Comparison of ENCODE assay signal across 7 mouse cellular contexts in the genomic region with DNA sequence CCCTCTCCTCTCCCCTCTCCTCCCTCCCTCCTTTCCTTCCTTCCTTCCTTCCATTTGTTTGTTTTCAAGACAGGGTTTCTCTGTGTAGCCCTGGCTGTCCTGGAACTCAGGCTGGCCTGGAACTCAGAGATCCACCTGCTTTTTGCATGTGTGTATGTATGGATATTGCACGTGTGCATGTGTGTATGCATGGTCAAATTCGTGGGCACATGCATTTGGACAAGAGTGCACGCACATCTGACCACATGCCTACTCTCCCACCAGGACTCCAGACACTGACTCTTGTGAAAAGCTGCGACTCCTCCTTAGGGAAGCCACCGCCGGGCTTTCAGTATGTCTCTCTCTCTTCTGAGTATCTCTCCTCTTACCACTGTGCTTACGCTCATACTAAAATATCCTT. TPM values are rescaled to one million over a fixed set of nuclear protein-coding genes. Genes with fewer than 3 reads are reported as not detected.
A peak's percentile ranks its signal among the peaks of the same experiment; 100 is the strongest.
DNase-seq lines count a peak whose midpoint lies in the region; ATAC-seq and TF ChIP-seq lines count a peak whose summit lies in the region.

No protein-coding gene starts in this region.

- no peak overlapping the region for H3K9ac ChIP-seq in hindbrain, postnatal 0 days (replicated peaks; ENCODE audit: low read length)
- no peak overlapping the region for H3K9ac ChIP-seq in midbrain, embryonic 11.5 days (ENCODE audit: low read length)
- H3K9ac ChIP-seq in midbrain, embryonic 16.5 days (ENCODE audit: low read depth, low read length): no peak overlapping the region

- no peaks in the 10 kb centered on the region for H3K36me3 ChIP-seq in hindbrain, embryonic 10.5 days
- no peaks in the 10 kb centered on the region for H3K36me3 ChIP-seq in hindbrain, postnatal 0 days (ENCODE audit: insufficient read depth, low read length)
- no peaks in the 10 kb centered on the region for H3K36me3 ChIP-seq in midbrain, embryonic 11.5 days (ENCODE audit: control insufficient read depth, insufficient read depth, low read length)
- H3K36me3 ChIP-seq in midbrain, embryonic 16.5 days (ENCODE audit: control insufficient read depth, insufficient read depth, low read length): no peaks in the 10 kb centered on the region
- no peaks in the 10 kb centered on the region for H3K36me3 ChIP-seq in embryonic facial prominence, embryonic 10.5 days (replicated peaks)

- TF ChIP-seq POLR2A in olfactory bulb, adult 2 months (IDR thresholded peaks at IDR 0.05; ENCODE audit: insufficient read depth, low read depth, low read length): no peak

- H3K27me3 ChIP-seq in hindbrain, embryonic 10.5 days (ENCODE audit: insufficient read depth, poor library complexity, severe bottlenecking): peaks cover 12% of the 10 kb centered on the region
- no peaks in the 10 kb centered on the region for H3K27me3 ChIP-seq in hindbrain, postnatal 0 days (ENCODE audit: insufficient read depth, low read length)
- H3K27me3 ChIP-seq in midbrain, embryonic 11.5 days (ENCODE audit: control insufficient read depth, insufficient read depth, low read length): no peaks in the 10 kb centered on the region
- H3K27me3 ChIP-seq in midbrain, embryonic 16.5 days (ENCODE audit: control insufficient read depth, insufficient read depth, low read depth, low read length): no peaks in the 10 kb centered on the region
- H3K27me3 ChIP-seq in embryonic facial prominence, embryonic 10.5 days (replicated peaks; ENCODE audit: low read depth, poor library complexity, severe bottlenecking): no peaks in the 10 kb centered on the region

- peak overlapping the region; percentile 85 for H3K27ac ChIP-seq in hindbrain, embryonic 10.5 days
- no peak overlapping the region for H3K27ac ChIP-seq in hindbrain, postnatal 0 days
- H3K27ac ChIP-seq in midbrain, embryonic 11.5 days (ENCODE audit: low read depth, low read length): 0 out of 2 replicates have a peak overlapping the region, but pooled peaks have one; percentile 2
- no peak overlapping the region for H3K27ac ChIP-seq in midbrain, embryonic 16.5 days (ENCODE audit: low read length)
- H3K27ac ChIP-seq in embryonic facial prominence, embryonic 10.5 days (replicated peaks): peak overlapping the region; percentile 48; the same call in 1 of the 2 replicates
- peak overlapping the region; percentile 56; the same call in 1 of the 2 replicates for H3K27ac ChIP-seq in olfactory bulb, adult 2 months (ENCODE audit: insufficient read depth, low read depth, low read length)

- no peak for ATAC-seq in hindbrain, postnatal 0 days
- peak; percentile 22; the same call in 1 of the 2 replicates for ATAC-seq in midbrain, embryonic 11.5 days (ENCODE audit: low FRiP score)
- no peak for ATAC-seq in midbrain, embryonic 16.5 days

- H3K4me3 ChIP-seq in hindbrain, embryonic 10.5 days: peak overlapping the region; percentile 34; the same call in 1 of the 2 replicates
- no peak overlapping the region for H3K4me3 ChIP-seq in hindbrain, postnatal 0 days (ENCODE audit: low read length)
- H3K4me3 ChIP-seq in midbrain, embryonic 11.5 days (ENCODE audit: low read depth, low read length): no peak overlapping the region
- H3K4me3 ChIP-seq in midbrain, embryonic 16.5 days (ENCODE audit: low read depth, low read length): no peak overlapping the region
- H3K4me3 ChIP-seq in embryonic facial prominence, embryonic 10.5 days: peak overlapping the region; percentile 44; the same call in 1 of the 2 replicates
- no peak overlapping the region for H3K4me3 ChIP-seq in olfactory bulb, adult 2 months (ENCODE audit: insufficient read depth, low read depth, low read length)

- TF ChIP-seq CTCF in hindbrain, postnatal 0 days (IDR thresholded peaks at IDR 0.05; ENCODE audit: low read depth): no peak
- TF ChIP-seq CTCF in olfactory bulb, adult 2 months (IDR thresholded peaks at IDR 0.05; ENCODE audit: insufficient read depth, low read depth, low read length): no peak

- H3K9me3 ChIP-seq in hindbrain, embryonic 10.5 days: no peaks in the 10 kb centered on the region
- no peaks in the 10 kb centered on the region for H3K9me3 ChIP-seq in hindbrain, postnatal 0 days (ENCODE audit: low read length)
- no peaks in the 10 kb centered on the region for H3K9me3 ChIP-seq in midbrain, embryonic 11.5 days (ENCODE audit: control insufficient read depth, low read length)
- H3K9me3 ChIP-seq in midbrain, embryonic 16.5 days (replicated peaks; ENCODE audit: control insufficient read depth, low read length, poor library complexity, severe bottlenecking): no peaks in the 10 kb centered on the region
- no peaks in the 10 kb centered on the region for H3K9me3 ChIP-seq in embryonic facial prominence, embryonic 10.5 days

- H3K4me1 ChIP-seq in hindbrain, embryonic 10.5 days (replicated peaks): peaks cover 36% of the 10 kb centered on the region
- H3K4me1 ChIP-seq in hindbrain, postnatal 0 days (ENCODE audit: insufficient read depth, low read length): no peaks in the 10 kb centered on the region
- H3K4me1 ChIP-seq in midbrain, embryonic 11.5 days (ENCODE audit: control insufficient read depth, insufficient read depth, low read length): peaks cover 16% of the 10 kb centered on the region
- no peaks in the 10 kb centered on the region for H3K4me1 ChIP-seq in midbrain, embryonic 16.5 days (ENCODE audit: control insufficient read depth, insufficient read depth, low read length)
- H3K4me1 ChIP-seq in embryonic facial prominence, embryonic 10.5 days: peaks cover 32% of the 10 kb centered on the region
- no peaks in the 10 kb centered on the region; the same call in 1 of the 2 replicates for H3K4me1 ChIP-seq in olfactory bulb, adult 2 months (ENCODE audit: control insufficient read depth, insufficient read depth, low read length)

- WGBS in hindbrain, embryonic 10.5 days: 48% methylated on average over 7 of the region's 7 CpGs
- 50% methylated on average over 7 of the region's 7 CpGs for WGBS in hindbrain, postnatal 0 days
- WGBS in midbrain, embryonic 11.5 days: 54% methylated on average over 7 of the region's 7 CpGs
- 58% methylated on average over 7 of the region's 7 CpGs for WGBS in midbrain, embryonic 16.5 days
- WGBS in embryonic facial prominence, embryonic 10.5 days: 58% methylated on average over 7 of the region's 7 CpGs
- WGBS in olfactory bulb, adult 2 months: 79% methylated on average over 7 of the region's 7 CpGs

- H3K4me2 ChIP-seq in hindbrain, postnatal 0 days (ENCODE audit: low read depth, low read length): no peak overlapping the region
- no peak overlapping the region for H3K4me2 ChIP-seq in midbrain, embryonic 11.5 days
- no peak overlapping the region for H3K4me2 ChIP-seq in midbrain, embryonic 16.5 days (ENCODE audit: low read length)

- no peak for DNase-seq in hindbrain, embryonic 10.5 days (ENCODE audit: low spot score)
- no peak for DNase-seq in hindbrain, postnatal 0 days (ENCODE audit: low spot score)
- peak; percentile 89 for DNase-seq in midbrain, embryonic 11.5 days (ENCODE audit: low spot score, missing footprints)
- DNase-seq in embryonic facial prominence, embryonic 10.5 days (ENCODE audit: low spot score): no peak
- DNase-seq in right cerebral cortex, adult 18-20 months: no peak

RNA-seq across cellular contexts. Expression of a gene that starts 0.3 kb away (rescaled TPM):
- polyA plus RNA-seq in hindbrain, embryonic 10.5 days (2016; fragmentation: Nextera tagmentation; extraction: Ambion mirVana): 28.2 and 36.7 TPM in 2 replicates
- total RNA-seq in hindbrain, postnatal 0 days (2014; rRNA removed): 40.9 and 41.8 TPM in 2 replicates
- polyA plus RNA-seq in hindbrain, postnatal 0 days (2015; fragmentation: Nextera tagmentation; extraction: Ambion mirVana): 30.8 and 32.2 TPM in 2 replicates
- 17.1 and 18.7 TPM in 2 replicates for polyA plus RNA-seq in midbrain, embryonic 11.5 days (2014; fragmentation: Nextera tagmentation; extraction: Ambion mirVana)
- polyA plus RNA-seq in midbrain, embryonic 16.5 days (2015; fragmentation: Nextera tagmentation; extraction: Ambion mirVana): 32.8 and 39.3 TPM in 2 replicates
- polyA plus RNA-seq in embryonic facial prominence, embryonic 10.5 days (2016; fragmentation: Nextera tagmentation; extraction: Ambion mirVana): 30.9 and 32.0 TPM in 2 replicates
- polyA plus RNA-seq in olfactory bulb, adult 2 months (2012; ENCODE audit: insufficient read depth, insufficient read length, low replicate concordance, missing spikeins): not detected in 2 replicates

Comparison
In these comparisons a context has a peak if more than half of its experiments do, and no peak if none do; other contexts are left out.
1. H3K27ac ChIP-seq: peak in hindbrain, embryonic 10.5 days (single experiment), midbrain, embryonic 11.5 days (single experiment), embryonic facial prominence, embryonic 10.5 days (single experiment) and olfactory bulb, adult 2 months (single experiment); none in hindbrain, postnatal 0 days (single experiment) and midbrain, embryonic 16.5 days (single experiment).
2. H3K4me3 ChIP-seq: peak in hindbrain, embryonic 10.5 days (single experiment) and embryonic facial prominence, embryonic 10.5 days (single experiment); none in hindbrain, postnatal 0 days (single experiment), midbrain, embryonic 11.5 days (single experiment), midbrain, embryonic 16.5 days (single experiment) and olfactory bulb, adult 2 months (single experiment).
3. RNA of a gene that starts 0.3 kb away (polyA plus RNA-seq): 32.8 to 39.3 TPM in midbrain, embryonic 16.5 days, 30.9 to 32.0 TPM in embryonic facial prominence, embryonic 10.5 days, 30.8 to 32.2 TPM in hindbrain, postnatal 0 days, 28.2 to 36.7 TPM in hindbrain, embryonic 10.5 days and 17.1 to 18.7 TPM in midbrain, embryonic 11.5 days; not detected in olfactory bulb, adult 2 months; every median in the first group is over 10 times any median in the second.